Mouse (Mus musculus) testis, adult 2 months (tissue): ENCODE data around the gene Cep89. TPM values are rescaled to one million over a fixed set of nuclear protein-coding genes. Genes with fewer than 3 reads are reported as not detected.

Source experiments
- H3K27ac ChIP-seq: fragments of 200-500 bp; 2 replicates; pipeline ENCODE4 v1.5.1; 2012; ENCODE audit warnings: low read depth, low read length; ENCODE audit not compliant: control insufficient read depth, insufficient read depth
- H3K27me3 ChIP-seq: fragments of 200-500 bp; 2 replicates; pipeline ENCODE4 v1.6.1; 2012; ENCODE audit warnings: mild to moderate bottlenecking, low read length, moderate library complexity; ENCODE audit not compliant: control insufficient read depth, insufficient read depth
- H3K36me3 ChIP-seq: fragments of 200-500 bp; 2 replicates; pipeline ENCODE4 v1.6.1; 2012; ENCODE audit warnings: mild to moderate bottlenecking, low read length; ENCODE audit not compliant: control insufficient read depth, insufficient read depth
- H3K4me1 ChIP-seq: fragments of 200-500 bp; 2 replicates; pipeline ENCODE4 v1.6.1; 2012; ENCODE audit warnings: low read length; ENCODE audit not compliant: control insufficient read depth, insufficient read depth
- H3K4me3 ChIP-seq: fragments of 200-500 bp; 2 replicates; pipeline ENCODE4 v1.5.1; 2012; ENCODE audit warnings: low read depth, mild to moderate bottlenecking, low read length, moderate library complexity, mixed read lengths; ENCODE audit not compliant: control insufficient read depth
- CTCF ChIP-seq: fragments of 200-500 bp; IDR thresholded peaks from 2 replicates; pipeline ENCODE4 v1.5.1; 2012; ENCODE audit warnings: low read depth, mild to moderate bottlenecking, inconsistent platforms, low read length, moderate library complexity; ENCODE audit not compliant: control insufficient read depth, insufficient read depth, insufficient replicate concordance
- POLR2A ChIP-seq: fragments of 200-500 bp; IDR thresholded peaks from 2 replicates; pipeline ENCODE4 v1.6.1; 2012; ENCODE audit warnings: low read depth, mild to moderate bottlenecking, inconsistent platforms, low read length, moderate library complexity; ENCODE audit not compliant: control insufficient read depth
- polyA plus RNA-seq: library from polyadenylated mRNA; depleted of rRNA; stranded (reverse); fragments of >200 nt; gene quantifications from 2 replicates; pipeline ENCODE4 v1.2.3, GENCODE M21; 2012

Gene Cep89
- polyA plus RNA-seq, 1 experiment: 104 TPM

DNA sequence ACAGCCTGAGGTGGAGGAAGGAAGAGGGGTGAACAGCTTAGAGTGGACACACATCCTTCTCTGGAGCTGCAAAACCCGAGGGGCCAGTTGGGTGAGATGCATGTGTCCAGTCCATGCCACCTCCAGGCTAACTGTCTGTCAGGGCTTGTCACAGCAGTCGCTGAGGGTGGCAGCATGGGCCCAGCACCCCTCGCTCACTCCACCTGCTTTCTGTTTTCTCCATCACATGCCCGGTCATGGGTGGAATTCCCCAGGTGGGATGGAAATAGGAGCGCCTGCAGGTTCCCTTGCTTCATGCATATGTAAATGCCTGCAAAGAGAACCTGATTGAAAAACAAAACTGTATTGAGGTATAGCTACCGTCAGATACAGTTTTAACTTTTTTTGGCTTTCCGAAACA lies 22.6 kb upstream of the Cep89 start:
- TF ChIP-seq CTCF: no peak
- no peak for TF ChIP-seq POLR2A
- Histone ChIP-seq H3K27ac (peak overlapping the region; percentile 54; the same call in 1 of the 2 replicates), H3K4me1 (peaks cover 7% of the 10 kb centered on the region), H3K36me3 (no peaks in the 10 kb centered on the region), H3K4me3 (no peak overlapping the region), H3K27me3 (no peaks in the 10 kb centered on the region)

GRCm38 (mm10) chr7:35376623-35377022 lies 20.2 kb upstream of the Cep89 start:
- Histone ChIP-seq H3K4me3 (no peak overlapping the region), H3K27ac (no peak overlapping the region), H3K36me3 (no peaks in the 10 kb centered on the region), H3K4me1 (peaks cover 11% of the 10 kb centered on the region), H3K27me3 (no peaks in the 10 kb centered on the region)
- TF ChIP-seq POLR2A (no peak), CTCF (no peak)

GRCm38 (mm10) chr7:35379492-35380119 lies 17.2 kb upstream of the Cep89 start:
- Histone ChIP-seq H3K4me1 (peaks cover 4% of the 10 kb centered on the region), H3K36me3 (no peaks in the 10 kb centered on the region), H3K27ac (peak overlapping the region; percentile 34), H3K4me3 (no peak overlapping the region), H3K27me3 (no peaks in the 10 kb centered on the region)
- TF ChIP-seq CTCF (no peak), POLR2A (no peak)

- no peak for TF ChIP-seq POLR2A
- TF ChIP-seq CTCF: no peak
- Histone ChIP-seq H3K36me3 (no peaks in the 10 kb centered on the region), H3K4me1 (peaks cover 6% of the 10 kb centered on the region), H3K27ac (peak overlapping the region; percentile 34; the same call in 1 of the 2 replicates), H3K27me3 (no peaks in the 10 kb centered on the region), H3K4me3 (no peak overlapping the region)
These were observed 16.5 kb upstream of the Cep89 start for GRCm38 (mm10) chr7:35380351-35380750.

DNA sequence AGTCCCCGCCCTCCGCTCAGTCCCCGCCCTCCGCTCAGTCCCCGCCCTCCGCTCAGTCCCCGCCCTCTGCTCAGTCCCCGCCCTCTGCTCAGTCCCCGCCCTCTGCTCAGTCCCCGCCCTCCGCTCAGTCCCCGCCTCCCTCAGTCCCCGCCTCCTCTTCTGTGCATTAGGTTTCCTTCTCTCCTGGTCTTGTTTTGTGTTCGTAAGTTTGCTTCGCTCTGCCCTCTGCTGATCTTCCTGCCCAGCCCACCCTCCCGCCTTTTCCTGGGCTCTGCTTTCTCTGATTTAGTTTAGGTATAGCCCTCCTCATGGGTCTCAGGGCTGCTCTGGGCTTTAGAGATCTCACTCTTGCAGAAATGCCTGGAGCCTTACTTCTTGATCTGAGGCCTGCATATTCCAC lies 15.0 kb upstream of the Cep89 start:
- H3K27ac ChIP-seq: no peak overlapping the region
- no peak overlapping the region for H3K4me3 ChIP-seq
- TF ChIP-seq CTCF (no peak), POLR2A (no peak)
- H3K4me1 ChIP-seq: peaks cover 6% of the 10 kb centered on the region
- H3K27me3 ChIP-seq: no peaks in the 10 kb centered on the region
- no peaks in the 10 kb centered on the region for H3K36me3 ChIP-seq

- H3K27ac ChIP-seq: no peak overlapping the region
- TF ChIP-seq POLR2A (no peak), CTCF (no peak)
- H3K4me3 ChIP-seq: no peak overlapping the region
- peaks cover 6% of the 10 kb centered on the region for H3K4me1 ChIP-seq
- no peaks in the 10 kb centered on the region for H3K36me3 ChIP-seq
- no peaks in the 10 kb centered on the region for H3K27me3 ChIP-seq
These were observed 14.0 kb upstream of the Cep89 start for GRCm38 (mm10) chr7:35382706-35383353.

DNA sequence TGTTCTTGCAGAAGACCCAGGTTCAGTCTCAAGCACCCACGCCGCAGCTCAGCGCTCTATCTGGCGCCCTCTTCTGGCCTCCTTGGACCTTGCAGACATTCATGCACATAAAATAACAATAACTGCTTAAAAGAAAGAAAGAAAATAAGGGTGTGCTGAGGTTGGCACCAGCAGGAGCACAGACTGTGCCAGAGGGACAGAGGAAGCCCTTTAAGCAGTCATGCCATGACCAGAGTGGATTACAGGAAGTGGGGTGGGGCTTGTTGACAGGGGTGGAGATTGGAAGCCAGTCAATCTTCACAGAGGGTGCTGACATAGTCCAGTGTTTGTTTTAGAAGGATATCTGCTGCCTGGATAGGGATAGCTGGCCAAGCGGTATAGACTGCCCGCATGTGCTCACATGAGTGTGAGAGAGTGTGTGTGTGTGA lies 10.3 kb upstream of the Cep89 start:
- Histone ChIP-seq H3K36me3 (no peaks in the 10 kb centered on the region), H3K4me1 (peaks cover 2% of the 10 kb centered on the region), H3K4me3 (no peak overlapping the region), H3K27me3 (no peaks in the 10 kb centered on the region), H3K27ac (0 out of 2 replicates have a peak overlapping the region, but pooled peaks have one; percentile 26)
- no peak for TF ChIP-seq POLR2A
- peak; percentile 68; the same call in 1 of the 2 replicates for TF ChIP-seq CTCF
